Mouse (Mus musculus): ENCODE data around the gene Rgs19. TPM values are rescaled to one million over a fixed set of nuclear protein-coding genes. Genes with fewer than 3 reads are reported as not detected.

The Rgs19 gene
- polyA plus RNA-seq, 1 experiment from 2014 or later: 65.1 TPM

- no peak for ATAC-seq
- Histone ChIP-seq H3K9me3 (replicated peaks; ENCODE audit: control insufficient read depth, low read length, poor library complexity, severe bottlenecking) (no peaks in the 10 kb centered on the region), H3K27me3 (ENCODE audit: control insufficient read depth, insufficient read depth, low read depth, low read length) (no peaks in the 10 kb centered on the region), H3K4me1 (ENCODE audit: control insufficient read depth, insufficient read depth, low read length) (peaks cover 18% of the 10 kb centered on the region), H3K4me2 (ENCODE audit: low read length) (no peak overlapping the region), H3K4me3 (ENCODE audit: low read depth, low read length) (no peak overlapping the region), H3K36me3 (ENCODE audit: control insufficient read depth, insufficient read depth, low read length) (peaks cover 10% of the 10 kb centered on the region), H3K27ac (ENCODE audit: low read length) (no peak overlapping the region), H3K9ac (ENCODE audit: low read depth, low read length) (no peak overlapping the region)
- 92% methylated on average over 10 of the region's 10 CpGs for WGBS
These were observed 4.2 kb downstream of the Rgs19 start for GRCm38 (mm10) chr2:181689466-181690160.

- Histone ChIP-seq H3K4me2 (ENCODE audit: low read length) (no peak overlapping the region), H3K27me3 (ENCODE audit: control insufficient read depth, insufficient read depth, low read depth, low read length) (no peaks in the 10 kb centered on the region), H3K4me1 (ENCODE audit: control insufficient read depth, insufficient read depth, low read length) (peaks cover 8% of the 10 kb centered on the region), H3K27ac (ENCODE audit: low read length) (no peak overlapping the region), H3K36me3 (ENCODE audit: control insufficient read depth, insufficient read depth, low read length) (peaks cover 10% of the 10 kb centered on the region), H3K9me3 (replicated peaks; ENCODE audit: control insufficient read depth, low read length, poor library complexity, severe bottlenecking) (no peaks in the 10 kb centered on the region), H3K9ac (ENCODE audit: low read depth, low read length) (no peak overlapping the region), H3K4me3 (ENCODE audit: low read depth, low read length) (no peak overlapping the region)
- 99% methylated on average over 8 of the region's 8 CpGs for WGBS
- ATAC-seq: no peak
These were observed 6.2 kb downstream of the Rgs19 start for GRCm38 (mm10) chr2:181687586-181687985.

GRCm38 (mm10) chr2:181685686-181686085, 8.1 kb downstream of the Rgs19 start:
- Histone ChIP-seq H3K9ac (ENCODE audit: low read depth, low read length) (no peak overlapping the region), H3K27ac (ENCODE audit: low read length) (no peak overlapping the region), H3K4me2 (ENCODE audit: low read length) (no peak overlapping the region), H3K27me3 (ENCODE audit: control insufficient read depth, insufficient read depth, low read depth, low read length) (no peaks in the 10 kb centered on the region), H3K4me1 (ENCODE audit: control insufficient read depth, insufficient read depth, low read length) (peaks cover 10% of the 10 kb centered on the region), H3K4me3 (ENCODE audit: low read depth, low read length) (no peak overlapping the region), H3K9me3 (replicated peaks; ENCODE audit: control insufficient read depth, low read length, poor library complexity, severe bottlenecking) (no peaks in the 10 kb centered on the region), H3K36me3 (ENCODE audit: control insufficient read depth, insufficient read depth, low read length) (peaks cover 10% of the 10 kb centered on the region)
- ATAC-seq: no peak
- WGBS: 95% methylated on average over 4 of the region's 4 CpGs

- no peaks in the 10 kb centered on the region for H3K27me3 ChIP-seq (ENCODE audit: control insufficient read depth, insufficient read depth, low read depth, low read length)
- no peaks in the 10 kb centered on the region for H3K9me3 ChIP-seq (replicated peaks; ENCODE audit: control insufficient read depth, low read length, poor library complexity, severe bottlenecking)
- 83% methylated on average over 1 of the region's 1 CpGs for WGBS
- H3K27ac ChIP-seq (ENCODE audit: low read length): no peak overlapping the region
- H3K4me3 ChIP-seq (ENCODE audit: low read depth, low read length): no peak overlapping the region
- H3K36me3 ChIP-seq (ENCODE audit: control insufficient read depth, insufficient read depth, low read length): peaks cover 10% of the 10 kb centered on the region
- H3K9ac ChIP-seq (ENCODE audit: low read depth, low read length): no peak overlapping the region
- ATAC-seq: no peak
- peaks cover 11% of the 10 kb centered on the region for H3K4me1 ChIP-seq (ENCODE audit: control insufficient read depth, insufficient read depth, low read length)
- no peak overlapping the region for H3K4me2 ChIP-seq (ENCODE audit: low read length)
These were observed 9.1 kb downstream of the Rgs19 start for GRCm38 (mm10) chr2:181684713-181685112.

GRCm38 (mm10) chr2:181683381-181683780, 10.4 kb downstream of the Rgs19 start:
- ATAC-seq: no peak
- H3K4me2 ChIP-seq (ENCODE audit: low read length): no peak overlapping the region
- peaks cover 10% of the 10 kb centered on the region for H3K36me3 ChIP-seq (ENCODE audit: control insufficient read depth, insufficient read depth, low read length)
- WGBS: 75% methylated on average over 4 of the region's 4 CpGs
- H3K27me3 ChIP-seq (ENCODE audit: control insufficient read depth, insufficient read depth, low read depth, low read length): no peaks in the 10 kb centered on the region
- no peaks in the 10 kb centered on the region for H3K9me3 ChIP-seq (replicated peaks; ENCODE audit: control insufficient read depth, low read length, poor library complexity, severe bottlenecking)
- H3K4me1 ChIP-seq (ENCODE audit: control insufficient read depth, insufficient read depth, low read length): peaks cover 13% of the 10 kb centered on the region
- H3K27ac ChIP-seq (ENCODE audit: low read length): no peak overlapping the region
- no peak overlapping the region for H3K4me3 ChIP-seq (ENCODE audit: low read depth, low read length)
- no peak overlapping the region for H3K9ac ChIP-seq (ENCODE audit: low read depth, low read length)

- no peak overlapping the region for H3K27ac ChIP-seq (ENCODE audit: low read length)
- ATAC-seq: no peak
- H3K36me3 ChIP-seq (ENCODE audit: control insufficient read depth, insufficient read depth, low read length): peaks cover 5% of the 10 kb centered on the region
- 93% methylated on average over 1 of the region's 1 CpGs for WGBS
- H3K9ac ChIP-seq (ENCODE audit: low read depth, low read length): no peak overlapping the region
- H3K4me2 ChIP-seq (ENCODE audit: low read length): no peak overlapping the region
- no peaks in the 10 kb centered on the region for H3K9me3 ChIP-seq (replicated peaks; ENCODE audit: control insufficient read depth, low read length, poor library complexity, severe bottlenecking)
- H3K27me3 ChIP-seq (ENCODE audit: control insufficient read depth, insufficient read depth, low read depth, low read length): no peaks in the 10 kb centered on the region
- peaks cover 13% of the 10 kb centered on the region for H3K4me1 ChIP-seq (ENCODE audit: control insufficient read depth, insufficient read depth, low read length)
- no peak overlapping the region for H3K4me3 ChIP-seq (ENCODE audit: low read depth, low read length)
These were observed 11.8 kb downstream of the Rgs19 start for GRCm38 (mm10) chr2:181681978-181682377.

- H3K9me3 ChIP-seq (replicated peaks; ENCODE audit: control insufficient read depth, low read length, poor library complexity, severe bottlenecking): no peaks in the 10 kb centered on the region
- peak; percentile 26; the same call in 1 of the 2 replicates for ATAC-seq
- no peaks in the 10 kb centered on the region for H3K27me3 ChIP-seq (ENCODE audit: control insufficient read depth, insufficient read depth, low read depth, low read length)
- WGBS: 15% methylated on average over 7 of the region's 7 CpGs
- peaks cover 14% of the 10 kb centered on the region for H3K4me1 ChIP-seq (ENCODE audit: control insufficient read depth, insufficient read depth, low read length)
- peak overlapping the region; percentile 66 for H3K4me2 ChIP-seq (ENCODE audit: low read length)
- H3K27ac ChIP-seq (ENCODE audit: low read length): peak overlapping the region; percentile 77
- no peaks in the 10 kb centered on the region; the same call in 1 of the 2 replicates for H3K36me3 ChIP-seq (ENCODE audit: control insufficient read depth, insufficient read depth, low read length)
- H3K4me3 ChIP-seq (ENCODE audit: low read depth, low read length): peak overlapping the region; percentile 65
- peak overlapping the region; percentile 79 for H3K9ac ChIP-seq (ENCODE audit: low read depth, low read length)
These were observed 13.1 kb downstream of the Rgs19 start for GRCm38 (mm10) chr2:181680716-181681117.

- Histone ChIP-seq H3K4me3 (ENCODE audit: low read depth, low read length) (peak within 1 kb of the TSS; percentile 65), H3K27me3 (ENCODE audit: control insufficient read depth, insufficient read depth, low read depth, low read length) (no peaks in the 10 kb centered on the region), H3K9ac (ENCODE audit: low read depth, low read length) (peak within 1 kb of the TSS; percentile 79), H3K36me3 (ENCODE audit: control insufficient read depth, insufficient read depth, low read length) (no peaks in the 10 kb centered on the region; the same call in 1 of the 2 replicates), H3K27ac (ENCODE audit: low read length) (peak within 1 kb of the TSS; percentile 77), H3K4me2 (ENCODE audit: low read length) (peak within 1 kb of the TSS; percentile 66), H3K9me3 (replicated peaks; ENCODE audit: control insufficient read depth, low read length, poor library complexity, severe bottlenecking) (no peaks in the 10 kb centered on the region), H3K4me1 (ENCODE audit: control insufficient read depth, insufficient read depth, low read length) (peaks cover 19% of the 10 kb centered on the region)
- under 1% methylated on average over 65 of the region's 69 CpGs for WGBS
- ATAC-seq: peak; percentile 66
These were observed 13.6 kb downstream of the Rgs19 start, which contains the start of gene Tcea2 for GRCm38 (mm10) chr2:181679951-181680715. Gene Tcea2, plus strand, starts transcription at chr2:181680310.

GRCm38 (mm10) chr2:181678780-181679179, 15.0 kb downstream of the Rgs19 start:
- ATAC-seq: peak; percentile 39
- no peak overlapping the region for H3K9ac ChIP-seq (ENCODE audit: low read depth, low read length)
- H3K4me1 ChIP-seq (ENCODE audit: control insufficient read depth, insufficient read depth, low read length): peaks cover 19% of the 10 kb centered on the region
- WGBS: 59% methylated on average over 1 of the region's 1 CpGs
- peaks cover 3% of the 10 kb centered on the region; the same call in 1 of the 2 replicates for H3K27me3 ChIP-seq (ENCODE audit: control insufficient read depth, insufficient read depth, low read depth, low read length)
- no peaks in the 10 kb centered on the region for H3K36me3 ChIP-seq (ENCODE audit: control insufficient read depth, insufficient read depth, low read length)
- H3K4me3 ChIP-seq (ENCODE audit: low read depth, low read length): no peak overlapping the region
- no peaks in the 10 kb centered on the region for H3K9me3 ChIP-seq (replicated peaks; ENCODE audit: control insufficient read depth, low read length, poor library complexity, severe bottlenecking)
- H3K27ac ChIP-seq (ENCODE audit: low read length): no peak overlapping the region
- H3K4me2 ChIP-seq (ENCODE audit: low read length): no peak overlapping the region
